ENCODE assay signal across 9 mouse cellular contexts in the genomic region with DNA sequence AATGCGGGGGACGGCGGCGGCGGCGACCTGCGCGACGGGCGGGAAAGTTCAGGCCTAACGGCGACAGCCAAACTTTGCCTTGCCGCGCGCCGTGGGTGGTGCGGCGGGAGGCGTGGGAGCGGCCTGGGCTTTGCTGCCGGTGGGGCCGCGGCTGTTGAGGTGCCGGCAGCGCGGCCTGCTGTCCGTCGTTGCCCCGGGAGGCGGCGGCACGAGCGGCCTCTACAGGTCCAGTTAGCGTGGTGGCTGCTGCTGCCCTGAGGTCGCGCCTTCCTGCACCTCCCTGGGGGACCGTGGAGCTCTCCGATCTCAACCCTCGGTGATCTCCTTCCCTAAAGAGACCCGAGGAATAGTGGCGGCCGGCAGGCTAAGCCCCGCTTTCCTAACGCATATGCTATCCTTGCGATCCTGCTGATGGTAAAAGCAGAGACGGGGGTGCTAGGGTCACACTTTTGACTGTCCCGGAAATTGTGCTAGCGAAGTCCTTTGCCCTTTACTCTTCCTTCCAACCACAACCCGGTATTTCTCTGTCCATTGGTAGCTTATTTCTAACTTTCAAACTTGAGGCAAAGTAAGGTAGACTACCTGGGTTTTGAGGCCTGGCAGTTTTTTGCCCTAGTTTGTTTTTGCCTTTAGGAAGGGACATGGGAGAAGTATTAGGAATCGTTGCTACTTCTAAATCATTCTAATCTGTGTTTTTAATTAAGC. TPM values are rescaled to one million over a fixed set of nuclear protein-coding genes. Genes with fewer than 3 reads are reported as not detected.
DNase-seq lines count a peak whose midpoint lies in the region; ATAC-seq lines count a peak whose summit lies in the region.
"Had no signal": no experiment of that assay in that cellular context is flagged by ENCODE, and none has a peak within 500 bp of the region (broad histone marks: within the 10 kb centered on the region; RNA-seq: fewer than 3 reads in every experiment).

No protein-coding gene starts in this region.

- ATAC-seq in heart, embryonic 14.5 days (ENCODE audit: insufficient number of reproducible peaks, insufficient read depth, low FRiP score, low read depth) = peak; percentile 44

- peaks cover 24% of the 10 kb centered on the region for H3K4me1 ChIP-seq in embryonic facial prominence, embryonic 10.5 days
- H3K4me1 ChIP-seq in heart, embryonic 14.5 days (ENCODE audit: control insufficient read depth in 2 of 2, insufficient read depth in 2 of 2, low read length in 2 of 2) = peaks cover 0 to 20% of the 10 kb centered on the region in 2 experiments; a peak in 2 of 4 replicates

- H3K79me2 ChIP-seq in macrophage (ENCODE audit: inconsistent target) = peaks cover 51% of the 10 kb centered on the region

- no peaks in the 10 kb centered on the region for H3K9me3 ChIP-seq in embryonic facial prominence, embryonic 10.5 days
- no peaks in the 10 kb centered on the region for H3K9me3 ChIP-seq in heart, embryonic 14.5 days (ENCODE audit: control insufficient read depth, low read length)

- DNase-seq in urinary bladder, postnatal 36 days (ENCODE audit: low spot score in 2 of 2) = peak; percentile 43 to 58
- no peak for DNase-seq in urinary bladder, postnatal 10 days (ENCODE audit: low spot score)
- peak; percentile 76 for DNase-seq in embryonic facial prominence, embryonic 10.5 days (ENCODE audit: low spot score)
- DNase-seq in kidney, postnatal 14 days = peak; percentile 79
- DNase-seq in splenic B cell, adult 2 months (ENCODE audit: low read depth, low spot score) = peak; percentile 72
- no peak for DNase-seq in thymus, postnatal 0 days (ENCODE audit: low spot score)

- peak overlapping the region; percentile 98 for H3K27ac ChIP-seq in embryonic facial prominence, embryonic 10.5 days (replicated peaks)
- H3K27ac ChIP-seq in heart, embryonic 14.5 days (replicated peaks in 1 of 2; ENCODE audit: control insufficient read depth in 1 of 2, insufficient read depth in 1 of 2, low read depth in 2 of 2, low read length in 2 of 2) = peak overlapping the region; percentile 96 to 98
- peak overlapping the region; percentile 47 for H3K27ac ChIP-seq in macrophage

- peak overlapping the region; percentile 94 for H3K4me3 ChIP-seq in embryonic facial prominence, embryonic 10.5 days
- peak overlapping the region; percentile 84 to 96 for H3K4me3 ChIP-seq in heart, embryonic 14.5 days (ENCODE audit: control insufficient read depth in 1 of 2, insufficient read depth in 1 of 2, low read depth in 1 of 2, low read length in 2 of 2)
- H3K4me3 ChIP-seq in macrophage (ENCODE audit: inconsistent target) = peak overlapping the region; percentile 79

- peak overlapping the region; percentile 86 for H3K4me2 ChIP-seq in heart, embryonic 14.5 days (ENCODE audit: low read length)

- peak overlapping the region; percentile 92 for H3K9ac ChIP-seq in heart, embryonic 14.5 days (ENCODE audit: low read length)

- H3K27me3 ChIP-seq in embryonic facial prominence, embryonic 10.5 days (replicated peaks; ENCODE audit: low read depth, poor library complexity, severe bottlenecking) = no peaks in the 10 kb centered on the region
- no peaks in the 10 kb centered on the region for H3K27me3 ChIP-seq in heart, embryonic 14.5 days (ENCODE audit: control insufficient read depth, insufficient read depth, low read length)
- H3K27me3 ChIP-seq in splenic B cell, adult 2 months (ENCODE audit: control insufficient read depth, insufficient read depth, low read length, poor library complexity, severe bottlenecking) = no peaks in the 10 kb centered on the region

- under 1% methylated on average over 50 of the region's 50 CpGs for WGBS in embryonic facial prominence, embryonic 10.5 days
- WGBS in heart, embryonic 14.5 days = under 1% methylated on average over 49 of the region's 50 CpGs
- WGBS in macrophage (ENCODE audit: missing documents) = under 1% methylated on average over 50 of the region's 50 CpGs

- peaks cover 12% of the 10 kb centered on the region for H3K36me3 ChIP-seq in embryonic facial prominence, embryonic 10.5 days (replicated peaks)
- 0 out of 2 replicates have a peak, but pooled peaks cover 3% of the 10 kb centered on the region for H3K36me3 ChIP-seq in heart, embryonic 14.5 days (ENCODE audit: control insufficient read depth, insufficient read depth, low read length)
- H3K36me3 ChIP-seq in macrophage (ENCODE audit: inconsistent target) = no peaks in the 10 kb centered on the region
- no peaks in the 10 kb centered on the region for H3K36me3 ChIP-seq in splenic B cell, adult 2 months (ENCODE audit: control insufficient read depth, insufficient read depth, low read length, poor library complexity, severe bottlenecking)

RNA-seq across cellular contexts. Expression of gene Prpf4b, which starts 0.8 kb away (rescaled TPM):
- 78.0 and 81.6 TPM in 2 replicates for polyA plus RNA-seq in embryonic facial prominence, embryonic 10.5 days (2016; fragmentation: Nextera tagmentation; extraction: Ambion mirVana)
- 51.2 and 53.6 TPM in 2 replicates for polyA plus RNA-seq in heart, embryonic 14.5 days (2014; fragmentation: Nextera tagmentation; extraction: Ambion mirVana)
- total RNA-seq in macrophage (2018; cell fraction: chromatin; rRNA removed) = 100 to 1,000 TPM; 258 to 546 (median 384) TPM
- 10 to 100 TPM; 19.9 to 47.2 (median 33.0) TPM for total RNA-seq in macrophage (2018; cell fraction: cytosol; rRNA removed)
- 100 to 1,000 TPM; 129 to 356 (median 224) TPM for total RNA-seq in macrophage (2018; cell fraction: nucleus; rRNA removed)
- 38.8 to 42.0 TPM (median 39.1 TPM) in 3 replicates for polyA plus RNA-seq in macrophage (2018)
- 102 and 108 TPM in 2 replicates for polyA plus RNA-seq in thymus, postnatal 0 days (2015; fragmentation: Nextera tagmentation; extraction: Ambion mirVana)

RNA-seq across cellular contexts. Expression of gene Fam217a, which starts 48.2 kb away (rescaled TPM):
- polyA plus RNA-seq in embryonic facial prominence, embryonic 10.5 days (2016; fragmentation: Nextera tagmentation; extraction: Ambion mirVana) = 0.82 and 1.5 TPM in 2 replicates
- 2.6 and 2.9 TPM in 2 replicates for polyA plus RNA-seq in heart, embryonic 14.5 days (2014; fragmentation: Nextera tagmentation; extraction: Ambion mirVana)
- not detected for total RNA-seq in macrophage (2018; cell fraction: chromatin; rRNA removed)
- not detected for total RNA-seq in macrophage (2018; cell fraction: cytosol; rRNA removed)
- not detected for total RNA-seq in macrophage (2018; cell fraction: nucleus; rRNA removed)
- not detected in 3 replicates for polyA plus RNA-seq in macrophage (2018)
- 0.24 and 0.36 TPM in 2 replicates for polyA plus RNA-seq in thymus, postnatal 0 days (2015; fragmentation: Nextera tagmentation; extraction: Ambion mirVana)

RNA-seq across cellular contexts. Expression of gene 4933417A18Rik, which starts 48.3 kb away (rescaled TPM):
- not detected in 2 replicates for polyA plus RNA-seq in embryonic facial prominence, embryonic 10.5 days (2016; fragmentation: Nextera tagmentation; extraction: Ambion mirVana)
- not detected in 2 replicates for polyA plus RNA-seq in heart, embryonic 14.5 days (2014; fragmentation: Nextera tagmentation; extraction: Ambion mirVana)
- not detected for total RNA-seq in macrophage (2018; cell fraction: chromatin; rRNA removed)
- total RNA-seq in macrophage (2018; cell fraction: cytosol; rRNA removed) = not detected
- not detected for total RNA-seq in macrophage (2018; cell fraction: nucleus; rRNA removed)
- polyA plus RNA-seq in macrophage (2018) = not detected in 3 replicates
- polyA plus RNA-seq in thymus, postnatal 0 days (2015; fragmentation: Nextera tagmentation; extraction: Ambion mirVana) = not detected in 2 replicates
- total RNA-seq: gastrocnemius, postnatal 4 days had no signal

Comparison
In these comparisons a context has a peak if more than half of its experiments do, and no peak if none do; other contexts are left out.
1. DNase-seq: peak in urinary bladder, postnatal 36 days (2 of 2), embryonic facial prominence, embryonic 10.5 days (single experiment), kidney, postnatal 14 days (single experiment) and splenic B cell, adult 2 months (single experiment); none in urinary bladder, postnatal 10 days (single experiment) and thymus, postnatal 0 days (single experiment).
2. H3K27ac ChIP-seq: peak in every context shown above with its lines; median percentile 98 in embryonic facial prominence, embryonic 10.5 days; 97 in heart, embryonic 14.5 days; 47 in macrophage.
3. Peak in every context shown above with its lines, with median percentiles within 50 percentile points of each other: H3K4me3 ChIP-seq.